Mouse (Mus musculus) erythroblast, embryonic 14.5 days (primary cell): Measurements from ENCODE around the gene Scn1b.

Source experiments
- GATA1 ChIP-seq: IDR thresholded peaks from 2 replicates; pipeline ENCODE4 v1.6.1; 2012; ENCODE audit warnings: low read length, inconsistent platforms, mixed read lengths
- TAL1 ChIP-seq: IDR thresholded peaks from 3 replicates; pipeline ENCODE4 v1.6.1; 2012; ENCODE audit warnings: low read length, inconsistent platforms, mixed read lengths

DNA sequence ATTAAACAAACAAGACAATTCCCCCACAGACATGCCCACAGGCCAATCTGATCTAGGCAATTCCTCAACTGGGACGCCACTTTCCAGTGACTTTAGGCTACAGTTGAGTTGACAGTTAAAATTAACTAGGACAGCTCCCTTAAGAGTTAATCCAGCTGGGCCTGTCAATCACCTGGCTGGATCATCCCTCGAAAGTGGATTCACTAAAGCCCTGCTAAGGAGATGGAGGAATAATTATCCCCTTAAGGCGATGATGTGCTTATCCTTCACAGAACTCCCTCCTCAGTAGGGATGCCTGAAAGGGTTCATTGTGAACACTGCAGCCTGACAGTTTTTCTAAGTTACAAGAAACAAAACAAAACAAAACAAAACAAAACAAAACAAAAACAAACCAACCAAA, 46.2 kb downstream of the Scn1b start:
- TF ChIP-seq TAL1 (no peak), GATA1 (no peak)
